Mouse (Mus musculus) C2C12 (cell line): ENCODE data around the gene Cacng1.

Experiments
- CEBPB ChIP-seq: IDR thresholded peaks from one replicate; pipeline ENCODE4 v1.6.1; 2011; ENCODE audit warnings: low read depth, mild to moderate bottlenecking, control low read depth, moderate library complexity
- CTCF ChIP-seq: IDR thresholded peaks from one replicate; pipeline ENCODE4 v1.5.1; 2011; ENCODE audit not compliant: control insufficient read depth, insufficient read depth, insufficient read length
- MAX ChIP-seq: IDR thresholded peaks from one replicate; pipeline ENCODE4 v1.6.1; 2011; ENCODE audit warnings: mild to moderate bottlenecking, control low read depth
- MYOG ChIP-seq: IDR thresholded peaks from one replicate; pipeline ENCODE4 v1.6.1; 2011; ENCODE audit not compliant: control insufficient read depth, insufficient read length; ENCODE audit errors: extremely low read depth

DNA sequence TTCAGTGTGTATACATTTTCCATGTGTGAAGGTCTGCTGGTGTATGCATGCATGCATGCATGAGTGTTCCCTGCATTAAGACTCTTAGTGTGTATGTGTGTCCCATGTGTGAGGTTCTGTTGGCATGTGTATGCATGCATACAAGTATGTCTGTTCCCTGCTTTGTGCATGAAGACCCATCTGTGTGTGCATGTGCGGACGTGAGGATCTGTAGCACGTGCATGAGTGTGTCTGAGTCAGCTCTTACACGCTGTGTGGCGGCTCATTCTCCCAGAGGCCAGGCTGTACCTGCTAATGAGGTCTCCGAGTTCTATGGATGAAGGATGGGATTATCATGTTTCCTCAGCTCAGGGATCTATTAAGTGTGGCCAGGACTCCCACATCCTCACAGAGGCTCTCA, 11.3 kb downstream of the Cacng1 start:
- TF ChIP-seq CTCF (no peak), MYOG (no peak), CEBPB (no peak), MAX (no peak)
